Mouse (Mus musculus) mature B cell (primary cell): ENCODE measurements around the gene Cd247.

Experiments used
- in situ Hi-C: fragments of 300-500 bp; cut with MboI; formaldehyde crosslinking; loops from 2 replicates; pipeline ENCODE4 v1.14.3; 2019

Cd247 gene

GRCm38 (mm10) chr1:165852131-165852530 lies 63.6 kb downstream of the Cd247 start:
- in situ Hi-C loops = no loop called here

DNA sequence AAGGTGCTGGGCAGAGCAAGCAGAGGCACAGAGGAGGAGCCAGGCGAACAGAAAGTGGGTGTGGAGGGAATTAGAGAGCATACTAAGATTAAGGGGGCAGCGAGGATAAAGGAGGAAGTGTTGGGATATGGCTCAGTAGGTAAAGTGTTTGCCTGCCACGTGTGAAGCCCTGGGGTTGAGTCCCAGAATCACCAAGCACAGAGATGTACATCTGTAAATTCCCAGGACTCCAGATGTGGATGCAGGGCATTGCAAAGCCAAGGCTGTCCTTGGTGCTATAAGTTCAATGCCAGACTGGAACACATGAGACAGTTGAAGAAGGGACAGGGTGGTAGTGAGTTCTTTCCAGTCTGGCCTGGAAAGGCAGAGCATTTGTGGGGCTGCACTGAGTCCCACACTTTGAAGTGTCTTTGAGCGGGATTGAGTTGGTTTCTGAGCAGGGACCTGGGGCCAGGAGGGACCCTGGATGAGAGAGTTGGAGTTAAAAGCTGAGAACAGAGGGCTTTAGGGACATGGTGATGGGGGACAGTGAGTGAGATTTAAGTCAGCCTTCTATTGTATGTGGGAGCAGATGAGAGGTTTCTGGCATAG lies 64.7 kb downstream of the Cd247 start:
- in situ Hi-C loops = no loop called here

- in situ Hi-C loops = no loop called here
Observed at GRCm38 (mm10) chr1:165853729-165854420, 65.4 kb downstream of the Cd247 start.

GRCm38 (mm10) chr1:165855759-165856545 lies 67.5 kb downstream of the Cd247 start:
- in situ Hi-C loops = no loop called here

DNA sequence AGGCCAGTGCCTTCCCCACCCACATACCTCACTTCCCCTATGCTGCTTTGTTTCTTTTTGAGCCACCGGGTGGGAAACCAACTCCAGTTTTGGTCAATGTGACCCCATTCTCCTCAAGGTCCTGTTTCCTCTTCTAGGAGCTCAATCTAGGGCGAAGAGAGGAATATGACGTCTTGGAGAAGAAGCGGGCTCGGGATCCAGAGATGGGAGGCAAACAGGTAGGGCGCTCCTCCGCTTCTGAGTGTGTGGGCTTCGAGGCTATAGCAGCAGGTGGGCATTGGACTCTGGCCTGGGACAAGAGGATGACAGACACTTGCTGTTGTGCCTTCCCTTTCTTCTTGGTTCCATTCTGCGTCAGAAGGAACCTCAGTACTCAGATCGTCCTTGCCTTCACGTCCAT lies 68.8 kb downstream of the Cd247 start:
- in situ Hi-C loops = no loop called here

GRCm38 (mm10) chr1:165858356-165858755 lies 69.9 kb downstream of the Cd247 start:
- in situ Hi-C loops = no loop called here

- in situ Hi-C loops = no loop called here
Observed at GRCm38 (mm10) chr1:165860373-165861234, 72.1 kb downstream of the Cd247 start.

DNA sequence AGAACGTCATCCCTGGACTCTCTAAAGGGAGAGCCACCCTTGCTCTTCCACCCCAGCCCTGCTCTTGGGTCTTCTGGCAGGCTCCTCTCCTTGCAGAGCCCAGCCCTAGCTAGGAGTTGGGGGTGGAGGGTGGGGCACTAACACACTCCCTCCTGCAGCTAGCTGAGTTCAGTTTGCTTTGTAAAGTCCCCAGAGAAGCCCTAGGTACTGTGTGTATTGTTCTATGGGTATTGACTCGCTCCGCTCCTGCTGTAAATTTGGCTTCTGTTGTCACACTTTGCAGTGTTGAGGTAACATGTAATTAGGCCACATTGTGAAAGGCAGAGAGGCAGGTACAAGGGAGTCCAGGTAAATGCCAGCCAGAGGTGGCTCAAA lies 72.7 kb downstream of the Cd247 start:
- in situ Hi-C loops = no loop called here

- in situ Hi-C loops = no loop called here
Observed at GRCm38 (mm10) chr1:165862059-165862458, 73.6 kb downstream of the Cd247 start.

DNA sequence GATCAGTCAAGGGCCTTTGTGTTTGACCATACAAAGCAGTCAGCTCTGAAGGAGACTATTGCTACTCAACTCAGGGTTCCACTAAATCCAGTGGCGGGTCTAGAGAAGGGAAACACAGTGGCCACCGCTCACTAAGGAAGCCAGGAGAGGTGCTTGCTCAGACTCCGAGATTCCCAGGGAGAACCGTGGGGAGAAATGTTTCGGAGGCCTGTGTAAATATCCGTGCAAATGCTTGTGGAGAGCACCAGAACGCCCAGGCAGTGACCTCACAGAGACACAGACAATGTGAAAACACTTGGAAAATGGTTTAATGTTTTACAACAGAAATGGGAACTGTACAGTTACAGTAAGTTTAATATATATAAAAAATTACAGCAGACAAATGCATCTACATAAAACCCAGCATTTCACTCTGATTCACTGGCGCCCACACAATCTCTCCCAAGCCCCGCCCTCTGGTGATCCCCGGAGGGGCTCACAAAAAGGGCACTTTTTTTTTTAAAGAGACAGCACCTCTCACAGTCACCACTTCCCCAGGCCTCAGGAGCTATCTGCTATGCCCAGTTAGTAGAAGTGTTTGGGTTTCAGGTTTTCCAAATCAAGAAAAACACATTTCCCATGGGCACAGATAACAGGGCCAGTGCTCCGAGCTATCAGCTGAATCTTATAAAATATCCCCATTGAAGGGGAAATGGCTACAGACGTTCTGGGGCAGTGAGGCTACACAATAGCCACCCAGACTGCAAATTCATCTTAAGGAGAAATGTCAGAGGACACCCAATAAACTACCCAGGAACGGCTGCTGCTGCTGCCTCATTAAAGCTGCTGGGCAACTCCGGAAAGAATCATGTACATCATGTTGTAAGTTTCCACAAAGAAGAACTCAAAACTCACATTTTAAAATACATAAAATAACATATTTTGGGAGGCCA lies 76.6 kb downstream of the Cd247 start:
- in situ Hi-C loops = no loop called here

DNA sequence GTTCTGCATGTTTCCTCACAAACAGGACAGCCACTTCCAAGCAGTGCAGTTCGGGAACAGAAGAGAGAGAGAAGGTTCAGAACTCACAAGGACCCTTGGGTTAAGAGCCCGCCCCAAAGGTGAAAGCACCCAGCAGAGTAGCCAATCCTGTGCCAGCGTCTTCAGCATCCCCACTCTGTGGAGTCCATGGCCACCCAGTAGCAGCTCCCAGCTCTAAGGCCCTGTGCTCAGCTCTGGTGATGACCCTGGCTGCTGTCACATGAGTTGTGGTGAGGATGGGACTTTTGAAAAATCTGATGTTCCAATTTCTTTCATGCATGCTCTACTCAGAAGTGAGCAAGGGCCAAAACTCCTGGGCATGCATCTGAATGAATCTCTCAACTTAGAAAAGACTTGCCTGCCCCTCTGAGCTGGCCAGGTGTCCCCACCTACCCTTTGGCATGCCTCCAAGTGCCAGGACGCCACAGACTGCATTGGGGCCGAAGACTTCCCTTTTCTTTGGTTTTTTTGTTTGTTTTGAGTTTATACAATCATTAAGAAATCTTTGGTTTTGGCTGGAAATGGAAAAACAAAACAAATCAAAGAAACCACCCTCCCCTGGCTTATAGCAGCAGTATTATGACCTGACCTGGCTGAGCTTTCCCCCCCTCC lies 78.3 kb downstream of the Cd247 start:
- in situ Hi-C loops = no loop called here

GRCm38 (mm10) chr1:165868659-165869058 lies 80.2 kb downstream of the Cd247 start:
- in situ Hi-C loops = no loop called here

GRCm38 (mm10) chr1:165874645-165875044 lies 86.2 kb downstream of the Cd247 start:
- in situ Hi-C loops = no loop called here

GRCm38 (mm10) chr1:165875520-165876284 lies 87.2 kb downstream of the Cd247 start:
- in situ Hi-C loops = no loop called here

DNA sequence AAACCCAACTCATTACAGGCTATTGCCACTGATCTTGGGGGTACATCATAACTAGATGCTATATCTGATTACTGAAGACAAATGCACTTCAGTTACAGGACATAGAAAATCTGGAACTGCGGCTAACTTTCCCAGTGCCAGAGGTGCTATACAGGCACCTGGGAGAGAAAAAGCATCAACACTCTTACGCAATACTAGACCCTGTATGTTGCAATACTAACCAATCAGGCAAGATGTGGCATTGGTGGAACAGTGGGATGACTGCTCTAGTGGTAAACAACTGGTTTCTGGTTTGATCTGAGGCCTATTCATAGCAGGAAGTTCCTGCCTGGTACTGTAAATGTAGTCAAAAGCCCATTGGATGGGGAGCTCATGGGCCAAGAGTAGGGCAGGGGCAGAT lies 90.3 kb downstream of the Cd247 start:
- in situ Hi-C loops = no loop called here

DNA sequence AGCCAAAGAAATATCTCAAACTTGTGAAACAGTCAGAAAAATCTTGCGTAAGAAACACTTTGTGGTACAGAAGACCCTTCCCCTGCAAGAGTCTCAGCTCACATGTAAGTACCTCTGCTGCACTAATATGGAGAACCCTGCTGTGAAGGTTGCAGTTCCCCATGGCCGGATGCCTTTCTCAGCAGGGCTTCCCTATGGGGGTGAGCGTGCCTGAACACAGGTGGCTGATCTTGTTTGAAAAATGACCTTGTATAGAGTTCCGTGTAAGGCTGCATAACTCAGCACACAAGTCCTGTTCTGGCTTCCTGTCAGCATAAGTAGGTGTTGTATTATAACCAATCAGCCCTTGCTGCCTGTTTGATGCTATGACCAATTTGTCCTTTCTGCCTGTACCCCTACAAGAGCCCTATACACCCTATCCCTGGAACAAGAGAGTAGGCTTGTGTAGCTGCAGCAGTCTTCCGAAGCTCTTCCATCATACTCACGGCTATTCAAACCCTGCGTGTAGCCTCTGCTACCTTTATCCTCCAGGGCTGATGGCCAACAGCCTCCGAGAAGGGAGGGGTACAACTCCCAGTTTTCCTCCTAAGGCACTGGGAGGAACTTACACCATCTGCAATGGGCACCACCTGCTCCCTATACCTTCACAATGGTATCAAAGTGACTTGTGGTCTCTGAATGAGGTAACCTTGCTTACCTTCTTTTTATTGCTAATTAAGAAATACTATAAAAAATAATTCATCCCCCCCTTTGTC lies 93.8 kb downstream of the Cd247 start:
- in situ Hi-C loops = no loop called here

DNA sequence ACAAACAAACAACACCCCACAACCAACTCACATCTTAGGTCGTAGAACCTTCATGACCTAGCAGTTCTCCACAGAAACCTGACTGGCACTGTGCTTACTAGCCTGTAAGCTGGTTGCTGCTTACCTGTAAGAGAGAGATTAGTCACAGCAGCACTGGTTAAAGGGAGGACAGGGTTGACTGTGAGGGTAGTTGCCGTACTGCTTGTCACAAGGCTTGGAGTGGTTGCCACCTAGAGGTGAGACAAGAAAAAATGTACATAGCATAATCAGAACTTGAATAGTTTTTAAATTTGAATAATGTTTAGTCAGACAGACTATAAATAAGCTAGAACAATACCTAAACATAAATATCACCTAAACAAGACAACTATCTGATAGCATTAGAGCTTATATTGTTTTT lies 103.2 kb downstream of the Cd247 start:
- in situ Hi-C loops = no loop called here

- in situ Hi-C loops = no loop called here
Observed at GRCm38 (mm10) chr1:165903596-165903995, 115.1 kb downstream of the Cd247 start.

DNA sequence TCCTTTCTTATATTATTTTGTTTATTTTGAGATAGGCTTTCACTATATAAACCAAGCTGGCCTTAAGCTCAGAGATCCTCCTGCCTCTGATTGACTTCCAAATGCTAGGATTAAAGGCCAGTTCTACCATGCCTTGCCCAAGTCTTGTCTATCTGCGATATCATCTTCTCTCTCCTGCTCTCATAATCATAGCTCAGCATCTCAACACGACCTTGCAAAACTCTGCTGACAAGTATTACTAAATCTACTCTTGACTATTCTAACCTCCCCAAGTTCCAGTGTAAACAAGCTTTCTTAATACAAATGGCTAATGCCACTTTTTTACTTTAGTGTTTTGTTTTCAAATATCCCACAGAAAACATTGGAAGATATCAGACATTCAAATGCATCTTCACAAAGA lies 119.7 kb downstream of the Cd247 start:
- in situ Hi-C loops = no loop called here
